Mouse (Mus musculus) heart, adult 2 months (tissue): ENCODE results near the gene Slc39a13.

Experiments used
- CTCF ChIP-seq: fragments of 200-600 bp; IDR thresholded peaks from 2 replicates; pipeline ENCODE4 v1.8.1; 2022; ENCODE audit warnings: antibody characterized with exemption, mild to moderate bottlenecking, moderate library complexity
- POLR2A ChIP-seq: fragments of 200-500 bp; IDR thresholded peaks from 2 replicates; pipeline ENCODE4 v1.6.1; 2011; ENCODE audit warnings: mild to moderate bottlenecking, low read depth, low read length, control low read depth; ENCODE audit not compliant: insufficient read depth

DNA sequence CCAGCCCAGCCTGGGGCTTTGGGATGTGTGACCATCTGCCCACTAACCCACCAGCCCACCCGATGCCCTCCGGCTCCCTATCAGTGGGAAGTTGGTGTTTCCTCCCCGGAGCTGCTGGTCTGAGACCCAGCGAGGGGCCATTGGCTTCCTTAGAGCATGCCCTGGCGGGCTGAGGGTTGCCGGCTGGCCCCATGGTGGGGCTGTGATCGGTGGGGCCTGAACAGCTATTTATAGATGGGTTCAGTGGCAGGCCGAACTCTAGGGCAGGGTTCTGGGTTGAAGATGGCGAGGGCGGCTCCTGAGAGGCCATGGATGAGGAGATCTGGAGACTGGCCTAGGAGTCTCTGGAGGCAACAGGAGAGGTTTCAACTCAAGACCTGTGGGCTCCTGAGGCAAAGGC lies 26.8 kb upstream of the Slc39a13 start:
- TF ChIP-seq CTCF (no peak), POLR2A (no peak)
